Mouse (Mus musculus): ENCODE measurements around the gene Lima1. TPM values are rescaled to one million over a fixed set of nuclear protein-coding genes. Genes with fewer than 3 reads are reported as not detected.
"Not testable (repeated sequence)": the region's sequence is repeated elsewhere in the genome, so short reads cannot be mapped to it uniquely, and the experiment has no call there.

Gene Lima1
- total RNA-seq, 2 experiments from 2014 or later = 35.4 to 39.9 TPM

GRCm38 (mm10) chr15:99837561-99837960, 37.7 kb downstream of the Lima1 start:
- no peak for DNase-seq (ENCODE audit: low spot score in 2 of 2)

GRCm38 (mm10) chr15:99835191-99835590, 40.1 kb downstream of the Lima1 start:
- DNase-seq (ENCODE audit: low spot score in 2 of 2) = no peak

- DNase-seq (ENCODE audit: low spot score in 2 of 2) = no peak
These were observed 40.6 kb downstream of the Lima1 start for GRCm38 (mm10) chr15:99834681-99835080.

GRCm38 (mm10) chr15:99833648-99834454, 41.4 kb downstream of the Lima1 start:
- DNase-seq (ENCODE audit: low spot score in 2 of 2) = no peak

- DNase-seq (ENCODE audit: low spot score in 2 of 2) = no peak
These were observed 43.7 kb downstream of the Lima1 start for GRCm38 (mm10) chr15:99831535-99831934.

- no peak for DNase-seq (ENCODE audit: low spot score in 2 of 2)
These were observed 47.2 kb downstream of the Lima1 start for GRCm38 (mm10) chr15:99828061-99828460.

GRCm38 (mm10) chr15:99826210-99826888, 48.9 kb downstream of the Lima1 start:
- DNase-seq (ENCODE audit: low spot score in 2 of 2) = no peak

- DNase-seq (ENCODE audit: low spot score in 2 of 2) = no peak
These were observed 50.0 kb downstream of the Lima1 start for GRCm38 (mm10) chr15:99825211-99825610.

GRCm38 (mm10) chr15:99823322-99823898, 51.8 kb downstream of the Lima1 start:
- no peak for DNase-seq (ENCODE audit: low spot score in 2 of 2)

GRCm38 (mm10) chr15:99822501-99822900, 52.8 kb downstream of the Lima1 start:
- DNase-seq (ENCODE audit: low spot score in 2 of 2) = not testable (repeated sequence)

- peak; percentile 31 to 45 for DNase-seq (ENCODE audit: low spot score in 2 of 2)
These were observed 55.5 kb downstream of the Lima1 start for GRCm38 (mm10) chr15:99819621-99820279.

GRCm38 (mm10) chr15:99819109-99819440, 56.2 kb downstream of the Lima1 start:
- DNase-seq (ENCODE audit: low spot score in 2 of 2) = no peak

GRCm38 (mm10) chr15:99818321-99819108, 56.7 kb downstream of the Lima1 start:
- no peak for DNase-seq (ENCODE audit: low spot score in 2 of 2)

GRCm38 (mm10) chr15:99817343-99818235, 57.7 kb downstream of the Lima1 start:
- no peak for DNase-seq (ENCODE audit: low spot score in 2 of 2)

GRCm38 (mm10) chr15:99815999-99816398, 59.3 kb downstream of the Lima1 start:
- no peak for DNase-seq (ENCODE audit: low spot score in 2 of 2)

- DNase-seq (ENCODE audit: low spot score in 2 of 2) = no peak
These were observed 60.5 kb downstream of the Lima1 start for GRCm38 (mm10) chr15:99814554-99815260.

- DNase-seq (ENCODE audit: low spot score in 2 of 2) = no peak
These were observed 61.6 kb downstream of the Lima1 start for GRCm38 (mm10) chr15:99813639-99814038.

- DNase-seq (ENCODE audit: low spot score in 2 of 2) = no peak
These were observed 63.2 kb downstream of the Lima1 start for GRCm38 (mm10) chr15:99812097-99812496.
